Mouse (Mus musculus) heart, embryonic 11.5 days (tissue): ENCODE data around the gene Fam166b. TPM values are rescaled to one million over a fixed set of nuclear protein-coding genes. Genes with fewer than 3 reads are reported as not detected.

Source experiments
- ATAC-seq: fragments of 200-750 bp; cut with Nextera tagmentation; replicated peaks from 2 replicates; pipeline ENCODE4 v1.8.0; 2017; ENCODE audit warnings: moderate library complexity; ENCODE audit not compliant: insufficient number of reproducible peaks, low FRiP score, low TSS enrichment
- H3K27ac ChIP-seq: fragments of 300-500 bp; sonication (generic); 2 replicates; pipeline ENCODE4 v1.5.1; 2014; ENCODE audit warnings: mild to moderate bottlenecking, low read depth, low read length
- H3K27me3 ChIP-seq: fragments of 300-500 bp; sonication (generic); 2 replicates; pipeline ENCODE4 v1.6.1; 2014; ENCODE audit warnings: mild to moderate bottlenecking, low read length, mixed read lengths; ENCODE audit not compliant: control insufficient read depth, insufficient read depth
- H3K36me3 ChIP-seq: fragments of 300-500 bp; sonication (generic); 2 replicates; pipeline ENCODE4 v1.6.1; 2014; ENCODE audit warnings: mild to moderate bottlenecking, low read length, moderate library complexity, mixed read lengths; ENCODE audit not compliant: control insufficient read depth, insufficient read depth
- H3K4me1 ChIP-seq: fragments of 300-500 bp; sonication (generic); 2 replicates; pipeline ENCODE4 v1.6.1; 2014; ENCODE audit warnings: low read length; ENCODE audit not compliant: control insufficient read depth, insufficient read depth
- H3K4me2 ChIP-seq: fragments of 300-500 bp; sonication (generic); 2 replicates; pipeline ENCODE4 v1.6.1; 2014; ENCODE audit warnings: mild to moderate bottlenecking, moderate library complexity
- H3K4me3 ChIP-seq: fragments of 300-500 bp; sonication (generic); 2 replicates; pipeline ENCODE4 v1.5.1; 2014; ENCODE audit warnings: low read depth, low read length
- H3K9ac ChIP-seq: fragments of 300-500 bp; sonication (generic); 2 replicates; pipeline ENCODE4 v1.6.1; 2014; ENCODE audit warnings: mild to moderate bottlenecking, low read depth, low read length, moderate library complexity
- H3K9me3 ChIP-seq: fragments of 300-500 bp; sonication (generic); replicated peaks from 2 replicates; pipeline ENCODE4 v1.6.1; 2016; ENCODE audit warnings: low read length; ENCODE audit not compliant: control insufficient read depth
- WGBS: fragments of 180-500 bp; shearing (Covaris S2); extraction: QIAGEN DNeasy Blood & Tissue Kit; methylation state at CpG from one replicate; pipeline ENCODE4 v1.1.7; 2014; ENCODE audit not compliant: insufficient replicate concordance; 5-methylcytosine and 5-hydroxymethylcytosine counted together
- polyA plus RNA-seq: library from polyadenylated mRNA; unstranded; fragments of >200 nt; fragmentation: Nextera tagmentation; extraction: Ambion mirVana; gene quantifications from 2 replicates; pipeline ENCODE4 v1.2.1, GENCODE M21; 2014

Fam166b gene
- 0.23 TPM in 1 of 2 replicates, not detected in the other for polyA plus RNA-seq

GRCm38 (mm10) chr4:43428946-43429345 lies at the start of gene Fam166b:
Gene Fam166b, minus strand, starts transcription at chr4:43429134.
- Histone ChIP-seq H3K4me2 (peak within 1 kb of the TSS; percentile 52), H3K27ac (no peak within 1 kb of the TSS), H3K9ac (peak within 1 kb of the TSS; percentile 39; the same call in 1 of the 2 replicates), H3K9me3 (no peaks in the 10 kb centered on the region), H3K36me3 (peaks cover 9% of the 10 kb centered on the region), H3K4me3 (no peak within 1 kb of the TSS), H3K27me3 (peaks cover 53% of the 10 kb centered on the region), H3K4me1 (peaks cover 15% of the 10 kb centered on the region)
- WGBS, result 10% methylated on average over 10 of the region's 10 CpGs
- ATAC-seq, result no peak

- Histone ChIP-seq H3K27ac (no peak overlapping the region), H3K4me1 (peaks cover 3% of the 10 kb centered on the region; the same call in 1 of the 2 replicates), H3K36me3 (no peaks in the 10 kb centered on the region), H3K9me3 (no peaks in the 10 kb centered on the region), H3K4me2 (peak overlapping the region; percentile 65), H3K9ac (peak overlapping the region; percentile 44), H3K4me3 (peak overlapping the region; percentile 37), H3K27me3 (no peaks in the 10 kb centered on the region)
- no peak; the same call in 1 of the 2 replicates for ATAC-seq
- WGBS, result 53% methylated on average over 8 of the region's 8 CpGs
Observed at GRCm38 (mm10) chr4:43478534-43478858, 49.6 kb upstream of the Fam166b start.

- H3K4me2 ChIP-seq, result peak overlapping the region; percentile 65
- WGBS, result 18% methylated on average over 11 of the region's 11 CpGs
- H3K27ac ChIP-seq, result no peak overlapping the region
- ATAC-seq, result peak; percentile 86
- no peaks in the 10 kb centered on the region for H3K9me3 ChIP-seq
- H3K9ac ChIP-seq, result peak overlapping the region; percentile 44
- no peaks in the 10 kb centered on the region for H3K27me3 ChIP-seq
- H3K36me3 ChIP-seq, result no peaks in the 10 kb centered on the region
- H3K4me1 ChIP-seq, result peaks cover 3% of the 10 kb centered on the region; the same call in 1 of the 2 replicates
- peak overlapping the region; percentile 37 for H3K4me3 ChIP-seq
Observed at GRCm38 (mm10) chr4:43477857-43478533, 49.1 kb upstream of the Fam166b start.

DNA sequence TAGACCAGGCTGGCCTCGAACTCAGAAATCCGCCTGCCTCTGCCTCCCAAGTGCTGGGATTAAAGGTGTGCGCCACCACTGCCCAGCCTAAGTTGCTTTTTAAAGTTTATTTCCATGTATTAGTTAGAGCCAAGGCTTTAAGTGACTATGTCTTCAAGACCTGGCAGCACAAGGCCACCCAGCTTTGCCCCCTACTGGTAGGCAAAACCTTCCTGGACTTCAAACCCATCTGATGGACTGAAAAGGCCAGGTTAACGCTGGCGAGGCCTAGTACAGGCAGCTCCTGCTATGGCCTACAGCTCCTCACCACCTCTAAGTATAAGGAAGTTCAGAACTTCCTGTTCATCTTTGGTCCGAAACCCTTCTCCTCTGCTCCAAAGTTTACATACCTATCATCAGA lies 47.7 kb upstream of the Fam166b start:
- Histone ChIP-seq H3K36me3 (no peaks in the 10 kb centered on the region), H3K9ac (0 out of 2 replicates have a peak overlapping the region, but pooled peaks have one; percentile 16), H3K27ac (no peak overlapping the region), H3K4me2 (no peak overlapping the region), H3K4me3 (no peak overlapping the region), H3K4me1 (peaks cover 3% of the 10 kb centered on the region; the same call in 1 of the 2 replicates), H3K27me3 (no peaks in the 10 kb centered on the region), H3K9me3 (no peaks in the 10 kb centered on the region)
- no peak for ATAC-seq
- 78% methylated on average over 5 of the region's 6 CpGs for WGBS

DNA sequence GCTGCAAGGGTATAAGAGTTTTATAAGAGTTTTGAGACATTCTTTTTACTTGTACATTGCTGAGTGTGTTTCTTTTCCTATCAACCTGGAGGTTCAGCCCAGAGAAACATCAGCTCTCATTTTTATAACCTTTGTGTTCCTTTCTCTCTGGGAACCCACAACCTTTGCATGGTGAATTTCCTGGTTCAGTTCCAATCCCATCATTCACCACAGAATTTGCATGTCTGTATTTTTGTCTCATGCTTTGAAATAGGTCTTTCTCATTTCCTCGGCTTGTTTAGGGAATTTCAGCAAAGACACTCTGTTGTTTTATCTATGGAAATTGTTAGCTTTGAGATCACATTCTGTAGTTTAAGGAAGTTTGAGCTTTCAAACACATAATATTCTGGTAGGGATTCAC lies 44.7 kb upstream of the Fam166b start:
- no peak overlapping the region for H3K4me2 ChIP-seq
- H3K9me3 ChIP-seq, result no peaks in the 10 kb centered on the region
- 69% methylated on average over 1 of the region's 1 CpGs for WGBS
- no peak for ATAC-seq
- H3K9ac ChIP-seq, result no peak overlapping the region
- H3K27ac ChIP-seq, result no peak overlapping the region
- no peaks in the 10 kb centered on the region for H3K27me3 ChIP-seq
- H3K4me3 ChIP-seq, result no peak overlapping the region
- H3K36me3 ChIP-seq, result no peaks in the 10 kb centered on the region
- peaks cover 3% of the 10 kb centered on the region; the same call in 1 of the 2 replicates for H3K4me1 ChIP-seq

GRCm38 (mm10) chr4:43470301-43470700 lies 41.4 kb upstream of the Fam166b start:
- H3K9me3 ChIP-seq, result no peaks in the 10 kb centered on the region
- no peak for ATAC-seq
- no peak overlapping the region for H3K4me3 ChIP-seq
- no peaks in the 10 kb centered on the region for H3K36me3 ChIP-seq
- 90% methylated on average over 10 of the region's 10 CpGs for WGBS
- no peak overlapping the region for H3K4me2 ChIP-seq
- H3K27me3 ChIP-seq, result no peaks in the 10 kb centered on the region
- no peak overlapping the region for H3K9ac ChIP-seq
- H3K27ac ChIP-seq, result no peak overlapping the region
- H3K4me1 ChIP-seq, result no peaks in the 10 kb centered on the region

GRCm38 (mm10) chr4:43466872-43467271 lies 37.9 kb upstream of the Fam166b start:
- H3K9ac ChIP-seq, result no peak overlapping the region
- no peak overlapping the region for H3K27ac ChIP-seq
- no peaks in the 10 kb centered on the region for H3K4me1 ChIP-seq
- WGBS, result 80% methylated on average over 7 of the region's 7 CpGs
- no peak overlapping the region for H3K4me3 ChIP-seq
- no peak overlapping the region for H3K4me2 ChIP-seq
- H3K27me3 ChIP-seq, result no peaks in the 10 kb centered on the region
- H3K9me3 ChIP-seq, result no peaks in the 10 kb centered on the region
- no peak for ATAC-seq
- H3K36me3 ChIP-seq, result no peaks in the 10 kb centered on the region

- ATAC-seq, result no peak
- H3K27ac ChIP-seq, result no peak overlapping the region
- H3K9me3 ChIP-seq, result no peaks in the 10 kb centered on the region
- no peak overlapping the region for H3K4me3 ChIP-seq
- WGBS, result 81% methylated on average over 6 of the region's 6 CpGs
- no peaks in the 10 kb centered on the region for H3K4me1 ChIP-seq
- no peak overlapping the region for H3K9ac ChIP-seq
- no peak overlapping the region for H3K4me2 ChIP-seq
- no peaks in the 10 kb centered on the region for H3K27me3 ChIP-seq
- H3K36me3 ChIP-seq, result no peaks in the 10 kb centered on the region
Observed at GRCm38 (mm10) chr4:43465935-43466334, 37.0 kb upstream of the Fam166b start.

DNA sequence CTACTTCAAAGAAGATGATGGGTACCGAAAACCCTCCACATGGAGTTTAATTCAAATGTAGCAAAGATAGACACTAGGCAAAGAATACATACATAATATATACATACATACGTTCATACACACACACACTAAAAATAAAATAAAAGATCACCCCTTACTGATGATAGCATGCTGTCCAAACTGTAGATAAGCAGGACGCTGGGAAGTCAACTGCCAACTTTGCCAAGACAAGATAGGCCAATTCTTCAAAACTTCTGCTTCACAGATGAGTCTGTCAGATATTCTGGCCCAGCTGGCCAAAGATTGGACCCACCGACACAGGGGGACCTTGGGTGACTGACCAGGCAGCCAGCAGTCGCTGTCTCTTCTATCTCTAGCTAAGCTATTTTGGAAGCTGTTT lies 34.2 kb upstream of the Fam166b start:
- H3K4me3 ChIP-seq, result no peak overlapping the region
- 84% methylated on average over 5 of the region's 5 CpGs for WGBS
- ATAC-seq, result no peak
- no peaks in the 10 kb centered on the region for H3K36me3 ChIP-seq
- no peak overlapping the region for H3K27ac ChIP-seq
- H3K4me2 ChIP-seq, result no peak overlapping the region
- no peaks in the 10 kb centered on the region for H3K4me1 ChIP-seq
- no peaks in the 10 kb centered on the region for H3K27me3 ChIP-seq
- H3K9me3 ChIP-seq, result no peaks in the 10 kb centered on the region
- no peak overlapping the region for H3K9ac ChIP-seq
